Mouse (Mus musculus) midbrain, embryonic 16.5 days (tissue): ENCODE results near the gene Klhl20. TPM values are rescaled to one million over a fixed set of nuclear protein-coding genes. Genes with fewer than 3 reads are reported as not detected.

Source experiments
- ATAC-seq: fragments of 200-750 bp; cut with Nextera tagmentation; 2 replicates; pipeline ENCODE4 v1.8.0; 2017; ENCODE audit warnings: moderate TSS enrichment
- H3K27ac ChIP-seq: fragments of 300-500 bp; sonication (generic); 2 replicates; pipeline ENCODE4 v1.5.1; 2014; ENCODE audit warnings: mild to moderate bottlenecking, low read length, mixed read lengths
- H3K27me3 ChIP-seq: fragments of 300-500 bp; sonication (generic); 2 replicates; pipeline ENCODE4 v1.6.1; 2014; ENCODE audit warnings: low read depth, low read length, mixed read lengths; ENCODE audit not compliant: control insufficient read depth, insufficient read depth
- H3K36me3 ChIP-seq: fragments of 300-500 bp; sonication (generic); 2 replicates; pipeline ENCODE4 v1.6.1; 2014; ENCODE audit warnings: mild to moderate bottlenecking, low read length, moderate library complexity, mixed read lengths; ENCODE audit not compliant: control insufficient read depth, insufficient read depth
- H3K4me1 ChIP-seq: fragments of 300-500 bp; sonication (generic); 2 replicates; pipeline ENCODE4 v1.6.1; 2014; ENCODE audit warnings: mild to moderate bottlenecking, low read length, mixed read lengths; ENCODE audit not compliant: control insufficient read depth, insufficient read depth
- H3K4me2 ChIP-seq: fragments of 300-500 bp; sonication (generic); 2 replicates; pipeline ENCODE4 v1.6.1; 2014; ENCODE audit warnings: mild to moderate bottlenecking, low read length, mixed read lengths
- H3K4me3 ChIP-seq: fragments of 300-500 bp; sonication (generic); 2 replicates; pipeline ENCODE4 v1.5.1; 2014; ENCODE audit warnings: low read depth, mild to moderate bottlenecking, low read length, moderate library complexity, mixed read lengths
- H3K9ac ChIP-seq: fragments of 300-500 bp; sonication (generic); 2 replicates; pipeline ENCODE4 v1.6.1; 2014; ENCODE audit warnings: low read depth, low read length, mixed read lengths
- H3K9me3 ChIP-seq: fragments of 300-500 bp; sonication (generic); replicated peaks from 2 replicates; pipeline ENCODE4 v1.6.1; 2014; ENCODE audit warnings: mild to moderate bottlenecking, low read length, mixed read lengths; ENCODE audit not compliant: control insufficient read depth, poor library complexity, severe bottlenecking
- WGBS: fragments of 180-500 bp; shearing (Covaris S2); extraction: QIAGEN DNeasy Blood & Tissue Kit; methylation state at CpG from one replicate; pipeline ENCODE4 v1.1.7; 2014; 5-methylcytosine and 5-hydroxymethylcytosine counted together
- polyA plus RNA-seq: library from polyadenylated mRNA; unstranded; fragments of >200 nt; fragmentation: Nextera tagmentation; extraction: Ambion mirVana; gene quantifications from 2 replicates; pipeline ENCODE4 v1.2.1, GENCODE M21; 2015

Gene Klhl20
- polyA plus RNA-seq, 1 experiment from 2014 or later = 19.8 TPM

GRCm38 (mm10) chr1:161041261-161042020, 89.9 kb downstream of the Klhl20 start:
- H3K36me3 ChIP-seq = peaks cover 26% of the 10 kb centered on the region
- 93% methylated on average over 7 of the region's 7 CpGs for WGBS
- ATAC-seq = no peak
- no peaks in the 10 kb centered on the region for H3K9me3 ChIP-seq
- H3K27ac ChIP-seq = no peak overlapping the region
- H3K4me3 ChIP-seq = no peak overlapping the region
- H3K4me1 ChIP-seq = peaks cover 18% of the 10 kb centered on the region
- no peaks in the 10 kb centered on the region for H3K27me3 ChIP-seq
- H3K9ac ChIP-seq = no peak overlapping the region
- H3K4me2 ChIP-seq = no peak overlapping the region

GRCm38 (mm10) chr1:161040855-161041254, 90.5 kb downstream of the Klhl20 start:
- H3K4me3 ChIP-seq = no peak overlapping the region
- no peak overlapping the region for H3K4me2 ChIP-seq
- H3K27me3 ChIP-seq = no peaks in the 10 kb centered on the region
- no peak overlapping the region for H3K9ac ChIP-seq
- H3K36me3 ChIP-seq = peaks cover 20% of the 10 kb centered on the region
- H3K9me3 ChIP-seq = no peaks in the 10 kb centered on the region
- H3K27ac ChIP-seq = no peak overlapping the region
- no peak for ATAC-seq
- H3K4me1 ChIP-seq = peaks cover 19% of the 10 kb centered on the region

- no peak overlapping the region for H3K4me3 ChIP-seq
- no peak overlapping the region for H3K9ac ChIP-seq
- no peaks in the 10 kb centered on the region for H3K9me3 ChIP-seq
- H3K4me1 ChIP-seq = peaks cover 19% of the 10 kb centered on the region
- H3K36me3 ChIP-seq = peaks cover 20% of the 10 kb centered on the region
- no peak for ATAC-seq
- H3K27ac ChIP-seq = peak overlapping the region; percentile 52
- WGBS = 43% methylated on average over 1 of the region's 1 CpGs
- no peaks in the 10 kb centered on the region for H3K27me3 ChIP-seq
- no peak overlapping the region for H3K4me2 ChIP-seq
Measured at GRCm38 (mm10) chr1:161040426-161040770, 90.9 kb downstream of the Klhl20 start.

DNA sequence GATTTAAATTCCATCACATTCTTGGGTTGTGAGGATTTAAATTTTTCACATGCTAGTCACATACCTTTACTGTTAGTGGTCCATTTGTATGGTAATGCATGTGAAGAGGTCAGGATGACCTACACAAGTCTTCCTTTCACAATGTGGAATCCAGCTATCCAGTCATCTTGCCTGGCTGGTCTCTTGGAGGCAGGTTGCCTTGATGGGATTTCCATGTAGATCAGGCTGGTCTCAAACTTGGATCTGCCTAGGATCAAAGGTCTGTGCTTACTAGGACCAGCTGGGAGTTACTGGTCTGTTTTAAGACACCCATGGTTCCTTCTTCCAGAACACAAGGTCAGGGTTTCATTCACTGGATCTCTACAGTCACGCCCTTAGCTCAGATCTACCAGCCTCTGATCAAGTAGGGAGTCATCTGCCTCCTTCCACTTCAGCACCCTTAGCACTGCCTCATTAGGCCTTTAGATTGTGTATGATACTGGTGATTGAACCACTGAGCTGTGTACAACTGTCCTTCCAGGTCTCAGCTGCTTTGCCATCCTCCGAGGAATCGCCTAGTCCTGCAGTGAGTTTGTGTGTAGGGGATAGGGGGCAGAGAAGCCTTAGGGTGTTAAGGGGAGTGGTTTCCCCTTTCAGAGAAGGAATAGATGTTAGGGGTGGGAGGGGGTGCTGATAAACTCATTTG, 91.4 kb downstream of the Klhl20 start:
- peak overlapping the region; percentile 52 for H3K27ac ChIP-seq
- H3K27me3 ChIP-seq = no peaks in the 10 kb centered on the region
- no peak overlapping the region for H3K4me3 ChIP-seq
- H3K9ac ChIP-seq = no peak overlapping the region
- H3K4me1 ChIP-seq = peaks cover 19% of the 10 kb centered on the region
- H3K4me2 ChIP-seq = no peak overlapping the region
- ATAC-seq = no peak
- peaks cover 16% of the 10 kb centered on the region for H3K36me3 ChIP-seq
- H3K9me3 ChIP-seq = no peaks in the 10 kb centered on the region
- 18% methylated on average over 3 of the region's 3 CpGs for WGBS

GRCm38 (mm10) chr1:161038968-161039721, 92.2 kb downstream of the Klhl20 start:
- Histone ChIP-seq H3K9me3 (no peaks in the 10 kb centered on the region), H3K36me3 (peaks cover 16% of the 10 kb centered on the region), H3K4me3 (no peak overlapping the region), H3K4me2 (no peak overlapping the region), H3K27me3 (no peaks in the 10 kb centered on the region), H3K9ac (no peak overlapping the region), H3K4me1 (peaks cover 19% of the 10 kb centered on the region), H3K27ac (no peak overlapping the region)
- WGBS = 10% methylated on average over 3 of the region's 3 CpGs
- ATAC-seq = no peak

Other genes starting within 250 kb of the Klhl20 start
- 6.1 and 6.9 TPM in 2 replicates for gene Rc3h1, start 225.1 kb downstream of the Klhl20 start, polyA plus RNA-seq
- gene Serpinc1, start 152.9 kb downstream of the Klhl20 start, polyA plus RNA-seq = 3.3 and 4.5 TPM in 2 replicates
- gene Zbtb37, start 96.7 kb downstream of the Klhl20 start, polyA plus RNA-seq = 14.0 and 15.8 TPM in 2 replicates
- gene Dars2, start 60.9 kb downstream of the Klhl20 start, polyA plus RNA-seq = 24.2 and 25.5 TPM in 2 replicates
- 10.1 and 11.4 TPM in 2 replicates for gene Cenpl, start 60.8 kb downstream of the Klhl20 start, polyA plus RNA-seq
- gene Ankrd45, start 11.2 kb upstream of the Klhl20 start, polyA plus RNA-seq = 35.3 and 36.1 TPM in 2 replicates
- gene Tex50, start 27.8 kb upstream of the Klhl20 start, polyA plus RNA-seq = 1.7 and 1.8 TPM in 2 replicates
- gene Prdx6, start 119.7 kb upstream of the Klhl20 start, polyA plus RNA-seq = 127 and 137 TPM in 2 replicates